Mouse (Mus musculus): ENCODE measurements around the gene Myzap. TPM values are rescaled to one million over a fixed set of nuclear protein-coding genes. Genes with fewer than 3 reads are reported as not detected.
A peak's percentile ranks its signal among the peaks of the same experiment; 100 is the strongest.
"Not testable (repeated sequence)": the region's sequence is repeated elsewhere in the genome, so short reads cannot be mapped to it uniquely, and the experiment has no call there.

Myzap gene
- polyA plus RNA-seq, 1 experiment = 0.07 TPM

DNA sequence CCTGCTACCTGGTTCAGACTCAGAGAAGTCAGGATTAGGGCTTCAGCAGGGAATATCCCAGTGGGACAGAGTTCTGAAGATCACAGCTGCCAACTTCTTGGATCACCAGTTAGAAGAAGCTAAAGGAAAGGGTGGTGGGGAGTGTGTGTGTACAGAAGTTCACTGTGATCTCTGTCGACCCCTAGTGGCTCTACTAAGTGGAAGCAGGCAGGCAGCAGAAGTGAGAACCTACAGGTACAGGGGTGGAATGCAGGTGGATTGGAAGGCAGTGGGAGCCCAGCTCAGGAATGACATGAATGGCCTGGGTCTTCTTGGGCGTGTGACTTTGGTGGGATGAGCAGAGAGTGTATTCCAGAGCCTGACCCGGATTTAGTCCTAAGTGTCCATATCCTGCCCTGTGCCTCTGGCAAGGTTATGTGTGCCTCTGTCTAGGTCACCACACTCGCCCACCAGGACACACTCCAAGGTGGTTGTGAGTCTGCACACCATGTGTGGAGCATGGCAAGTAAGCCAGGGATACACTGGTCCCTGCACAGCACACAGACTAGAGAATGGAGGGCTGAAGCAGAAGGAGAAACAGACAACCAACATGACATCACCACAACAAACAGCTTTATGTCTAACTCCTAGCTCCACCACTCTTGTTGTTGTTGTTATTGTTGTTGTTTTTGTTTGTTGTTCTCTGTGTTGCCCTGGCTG is 31.9 kb upstream of the Myzap start:
- no peak for TF ChIP-seq FLI1 (IDR thresholded peaks at IDR 0.05; ENCODE audit: low read length)
- no peak for TF ChIP-seq GATA1 (IDR thresholded peaks at IDR 0.05; ENCODE audit: borderline replicate concordance, low read length)
- Histone ChIP-seq H3K9me3 (no peaks in the 10 kb centered on the region), H3K4me3 (replicated peaks) (no peak overlapping the region), H3K4me1 (peaks cover 4% of the 10 kb centered on the region; the same call in 1 of the 2 replicates), H3K27me3 (replicated peaks) (peaks cover 32% of the 10 kb centered on the region), H3K36me3 (replicated peaks; ENCODE audit: low read length) (no peaks in the 10 kb centered on the region)

DNA sequence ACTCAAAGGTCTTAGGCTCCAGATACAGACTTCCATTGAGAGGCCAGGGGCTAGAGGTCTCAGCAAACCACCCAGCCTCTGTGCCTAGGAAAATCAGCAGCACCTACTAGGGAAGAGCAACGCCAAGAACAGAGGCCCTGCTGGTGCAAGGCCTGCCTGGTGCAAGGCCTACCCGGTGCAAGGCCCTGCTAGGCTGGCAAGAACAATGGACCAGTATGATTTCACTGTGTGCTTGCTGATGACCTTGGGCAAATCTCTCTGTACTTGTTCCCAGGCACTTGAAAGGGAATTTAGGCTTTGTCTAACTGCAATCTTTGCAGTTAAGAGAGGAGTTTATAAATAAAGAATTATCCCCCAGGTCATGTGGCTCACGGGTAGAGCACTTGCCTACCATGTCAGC is 30.4 kb upstream of the Myzap start:
- TF ChIP-seq GATA1 (IDR thresholded peaks at IDR 0.05; ENCODE audit: borderline replicate concordance, low read length) (no peak), FLI1 (IDR thresholded peaks at IDR 0.05; ENCODE audit: low read length) (no peak)
- Histone ChIP-seq H3K27me3 (replicated peaks) (peaks cover 24% of the 10 kb centered on the region), H3K4me1 (peaks cover 4% of the 10 kb centered on the region; the same call in 1 of the 2 replicates), H3K4me3 (replicated peaks) (no peak overlapping the region), H3K9me3 (no peaks in the 10 kb centered on the region), H3K36me3 (replicated peaks; ENCODE audit: low read length) (no peaks in the 10 kb centered on the region)

DNA sequence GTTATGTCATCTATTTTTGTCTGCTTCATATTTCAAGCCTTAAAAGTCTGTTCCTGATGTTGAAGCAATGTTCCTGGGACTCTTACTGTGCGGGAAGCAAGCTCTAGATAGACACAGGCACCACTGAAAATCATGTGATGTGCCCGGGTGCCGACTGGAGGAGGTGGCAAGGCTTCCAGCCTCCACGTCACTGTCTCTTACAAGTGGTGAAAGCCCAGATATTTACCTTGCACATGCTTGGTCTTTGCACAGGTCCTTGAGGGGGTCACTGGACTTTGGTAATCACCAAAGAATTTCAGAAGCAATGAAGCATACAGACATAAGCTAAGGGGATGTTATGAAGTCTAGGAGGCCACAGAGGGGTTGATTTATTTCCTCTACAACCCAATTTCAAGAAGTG is 29.8 kb upstream of the Myzap start:
- TF ChIP-seq GATA1 (IDR thresholded peaks at IDR 0.05; ENCODE audit: borderline replicate concordance, low read length) = no peak
- no peak for TF ChIP-seq FLI1 (IDR thresholded peaks at IDR 0.05; ENCODE audit: low read length)
- no peak overlapping the region for H3K4me3 ChIP-seq (replicated peaks)
- H3K36me3 ChIP-seq (replicated peaks; ENCODE audit: low read length) = no peaks in the 10 kb centered on the region
- no peaks in the 10 kb centered on the region for H3K9me3 ChIP-seq
- H3K4me1 ChIP-seq = peaks cover 4% of the 10 kb centered on the region; the same call in 1 of the 2 replicates
- H3K27me3 ChIP-seq (replicated peaks) = peaks cover 24% of the 10 kb centered on the region

DNA sequence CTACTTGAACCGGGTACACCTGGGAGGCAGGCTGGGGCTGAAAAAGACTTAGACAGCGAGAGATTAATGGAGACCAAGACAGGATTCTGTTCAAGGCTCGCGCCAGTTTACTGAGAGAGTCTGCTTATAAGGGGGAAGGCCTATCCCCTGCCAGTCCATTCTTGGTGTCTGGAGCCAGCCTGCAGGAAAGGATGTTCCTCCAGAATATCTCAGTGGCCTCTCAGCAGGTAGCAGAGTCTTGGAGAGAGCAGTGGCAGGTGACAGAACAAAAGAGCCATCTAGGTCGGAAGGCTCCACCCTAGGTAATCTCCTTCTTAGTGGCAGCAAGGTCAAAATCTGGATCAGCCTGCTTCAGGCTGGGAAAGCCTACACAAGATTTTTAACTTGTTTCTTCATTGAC is 28.0 kb upstream of the Myzap start:
- peaks cover 14% of the 10 kb centered on the region for H3K27me3 ChIP-seq (replicated peaks)
- not testable (repeated sequence) for H3K36me3 ChIP-seq (replicated peaks; ENCODE audit: low read length); H3K9me3 ChIP-seq

DNA sequence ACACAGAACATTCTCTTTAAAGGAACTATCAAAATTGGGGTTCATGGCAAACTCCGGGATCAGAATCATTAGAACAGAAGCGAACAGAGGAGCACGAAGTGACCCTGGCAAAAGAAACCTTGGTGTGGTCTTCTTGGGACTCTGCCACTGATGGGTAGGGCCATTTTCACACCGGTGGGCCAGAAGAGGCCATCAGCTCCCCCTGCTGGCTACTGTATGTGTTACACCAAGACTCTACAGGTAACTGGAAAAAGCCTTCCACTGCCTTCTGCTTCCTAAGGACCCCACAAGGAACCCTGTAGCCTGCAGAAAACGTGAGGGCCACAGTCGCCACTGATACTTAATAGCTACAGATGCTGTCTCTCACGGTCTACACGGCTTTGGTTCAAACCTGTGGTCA is 25.2 kb upstream of the Myzap start:
- H3K9me3 ChIP-seq = no peaks in the 10 kb centered on the region
- no peaks in the 10 kb centered on the region for H3K36me3 ChIP-seq (replicated peaks; ENCODE audit: low read length)
- H3K4me3 ChIP-seq (replicated peaks) = no peak overlapping the region
- H3K4me1 ChIP-seq = peaks cover 13% of the 10 kb centered on the region
- H3K27me3 ChIP-seq (replicated peaks) = peaks cover 16% of the 10 kb centered on the region
- TF ChIP-seq GATA1 (IDR thresholded peaks at IDR 0.05; ENCODE audit: borderline replicate concordance, low read length) = no peak
- no peak for TF ChIP-seq FLI1 (IDR thresholded peaks at IDR 0.05; ENCODE audit: low read length)

More for the DNA sequence above, 28.0 kb upstream of the Myzap start:
- not testable (repeated sequence) for H3K4me3 ChIP-seq (replicated peaks)
- peaks cover 14% of the 10 kb centered on the region for H3K4me1 ChIP-seq

DNA sequence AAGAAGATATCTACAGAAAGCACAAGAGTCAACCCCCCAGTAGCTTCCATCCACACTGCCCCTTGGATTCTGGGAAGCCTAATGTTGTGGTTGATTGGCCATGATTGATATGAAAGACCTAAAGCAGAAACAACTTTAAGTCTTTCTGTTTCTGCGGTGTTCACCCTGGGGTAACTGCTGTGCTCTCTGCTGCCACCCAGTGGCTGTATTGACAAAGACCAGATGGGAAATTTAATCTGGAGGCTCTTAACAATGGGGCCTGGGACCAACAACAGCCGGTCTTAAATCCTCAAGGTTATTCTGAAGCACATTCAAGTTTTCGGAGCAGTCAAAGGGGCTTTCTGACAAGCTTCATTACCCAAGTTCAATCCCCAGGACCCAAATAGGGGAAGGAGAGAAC is 24.0 kb upstream of the Myzap start:
- Histone ChIP-seq H3K36me3 (replicated peaks; ENCODE audit: low read length) (no peaks in the 10 kb centered on the region), H3K4me3 (replicated peaks) (peak overlapping the region; percentile 46), H3K4me1 (peaks cover 13% of the 10 kb centered on the region), H3K27me3 (replicated peaks) (peaks cover 25% of the 10 kb centered on the region), H3K9me3 (no peaks in the 10 kb centered on the region)
- TF ChIP-seq FLI1 (IDR thresholded peaks at IDR 0.05; ENCODE audit: low read length) (no peak), GATA1 (IDR thresholded peaks at IDR 0.05; ENCODE audit: borderline replicate concordance, low read length) (no peak)

DNA sequence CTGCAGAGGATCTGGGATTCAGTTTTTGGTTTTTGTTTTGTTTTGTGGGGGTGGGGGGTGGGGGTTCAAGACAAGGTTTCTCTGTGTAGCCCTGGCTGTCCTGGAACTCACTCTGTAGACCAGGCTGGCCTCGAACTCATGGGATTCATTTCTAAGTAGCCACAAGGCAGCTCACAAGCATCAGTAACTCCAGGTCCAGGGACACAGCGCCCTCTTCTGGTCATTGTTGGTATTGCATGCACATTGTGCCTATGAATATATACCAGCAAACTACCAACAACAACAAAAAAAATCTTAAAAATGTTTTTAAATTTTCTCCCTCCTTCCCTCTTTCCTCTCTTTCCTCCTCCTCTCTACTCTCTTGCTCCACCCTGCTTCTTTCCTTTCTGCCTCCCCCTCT is 22.5 kb upstream of the Myzap start:
- Histone ChIP-seq H3K4me3 (replicated peaks) (no peak overlapping the region), H3K4me1 (peaks cover 15% of the 10 kb centered on the region), H3K27me3 (replicated peaks) (peaks cover 30% of the 10 kb centered on the region), H3K36me3 (replicated peaks; ENCODE audit: low read length) (no peaks in the 10 kb centered on the region), H3K9me3 (no peaks in the 10 kb centered on the region)
- no peak for TF ChIP-seq GATA1 (IDR thresholded peaks at IDR 0.05; ENCODE audit: borderline replicate concordance, low read length)
- TF ChIP-seq FLI1 (IDR thresholded peaks at IDR 0.05; ENCODE audit: low read length) = no peak

DNA sequence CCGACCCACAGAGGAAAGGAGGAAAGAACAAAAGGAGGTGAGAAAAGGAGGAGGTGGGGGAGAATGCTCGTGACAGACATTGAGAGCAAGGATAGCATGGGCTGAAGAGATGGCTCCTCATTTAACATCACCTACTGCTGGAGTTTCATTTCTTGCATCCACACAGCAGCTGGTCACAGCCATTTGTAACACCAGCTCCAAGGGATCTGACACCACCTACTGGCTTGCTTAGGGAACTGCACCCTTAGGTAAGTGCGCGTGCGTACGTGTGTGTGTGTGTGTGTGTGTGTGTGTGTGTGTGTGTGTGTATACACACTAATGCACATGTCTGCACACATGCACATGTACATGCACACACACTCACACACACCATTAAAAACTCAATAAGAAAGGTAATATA is 20.8 kb upstream of the Myzap start:
- TF ChIP-seq FLI1 (IDR thresholded peaks at IDR 0.05; ENCODE audit: low read length) (no peak), GATA1 (IDR thresholded peaks at IDR 0.05; ENCODE audit: borderline replicate concordance, low read length) (no peak)
- Histone ChIP-seq H3K36me3 (replicated peaks; ENCODE audit: low read length) (no peaks in the 10 kb centered on the region), H3K4me3 (replicated peaks) (no peak overlapping the region), H3K9me3 (no peaks in the 10 kb centered on the region), H3K27me3 (replicated peaks) (peaks cover 41% of the 10 kb centered on the region), H3K4me1 (peaks cover 24% of the 10 kb centered on the region)

DNA sequence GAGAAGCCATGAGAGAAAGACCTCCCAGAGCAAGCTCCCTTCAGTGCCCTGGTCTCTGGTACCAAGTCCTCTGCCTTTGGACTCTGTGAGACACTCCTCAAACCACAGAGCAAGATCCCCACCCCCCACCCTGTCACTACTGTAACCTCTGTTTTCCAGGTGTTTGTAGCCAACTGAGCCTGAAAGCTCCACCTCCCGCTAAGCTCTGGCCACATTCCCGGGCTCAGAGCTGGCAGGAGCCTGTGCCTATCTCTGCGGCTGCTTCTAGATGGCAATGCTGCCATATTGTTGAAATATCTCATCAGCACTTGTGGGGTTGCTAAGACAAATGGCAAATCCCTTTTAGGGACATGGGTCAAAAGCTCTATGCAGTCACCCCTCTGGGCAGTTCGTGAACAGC is 19.7 kb upstream of the Myzap start:
- no peaks in the 10 kb centered on the region for H3K36me3 ChIP-seq (replicated peaks; ENCODE audit: low read length)
- H3K4me1 ChIP-seq = peaks cover 32% of the 10 kb centered on the region
- TF ChIP-seq GATA1 (IDR thresholded peaks at IDR 0.05; ENCODE audit: borderline replicate concordance, low read length) (no peak), FLI1 (IDR thresholded peaks at IDR 0.05; ENCODE audit: low read length) (no peak)
- H3K9me3 ChIP-seq = no peaks in the 10 kb centered on the region
- H3K4me3 ChIP-seq (replicated peaks) = no peak overlapping the region
- H3K27me3 ChIP-seq (replicated peaks) = peaks cover 44% of the 10 kb centered on the region

DNA sequence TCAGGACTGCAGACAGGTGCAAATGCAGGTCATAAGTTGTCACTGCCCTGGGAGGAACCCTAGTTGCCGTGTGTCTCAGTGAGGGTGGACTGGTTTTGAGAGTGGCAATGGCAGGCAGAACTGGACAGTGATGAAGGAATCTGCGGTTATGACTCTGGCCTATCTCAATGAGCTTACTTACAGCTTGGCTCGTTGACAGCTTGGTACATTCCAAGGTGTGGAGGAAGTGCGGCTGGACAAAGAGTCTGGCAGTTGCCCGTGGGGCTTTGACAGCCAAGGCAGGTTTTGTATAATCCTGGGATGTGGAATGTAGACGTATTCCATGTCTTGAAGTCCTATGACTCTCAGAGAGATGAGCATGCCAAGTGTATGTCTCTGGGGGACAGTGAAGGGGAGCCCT is 16.9 kb upstream of the Myzap start:
- peaks cover 42% of the 10 kb centered on the region for H3K4me1 ChIP-seq
- H3K9me3 ChIP-seq = no peaks in the 10 kb centered on the region
- no peaks in the 10 kb centered on the region for H3K36me3 ChIP-seq (replicated peaks; ENCODE audit: low read length)
- peaks cover 65% of the 10 kb centered on the region for H3K27me3 ChIP-seq (replicated peaks)
- H3K4me3 ChIP-seq (replicated peaks) = no peak overlapping the region
- TF ChIP-seq GATA1 (IDR thresholded peaks at IDR 0.05; ENCODE audit: borderline replicate concordance, low read length) (no peak), FLI1 (IDR thresholded peaks at IDR 0.05; ENCODE audit: low read length) (no peak)
